Mouse (Mus musculus) heart, postnatal 10 days (tissue): Measurements from ENCODE around the gene Lrrtm3. TPM values are rescaled to one million over a fixed set of nuclear protein-coding genes. Genes with fewer than 3 reads are reported as not detected.

ENCODE experiments used
- DNase-seq, 2 experiments: peaks; one replicate each; pipeline ENCODE4 v3.0.0; 2021
- intact Hi-C: fragments of 180-260 bp; cut with DNase I; formaldehyde crosslinking; loops from one replicate; pipeline ENCODE4 v1.15.1; 2025
- total RNA-seq, 2 experiments: library from RNA; stranded (reverse); gene quantifications; 2 replicates each; pipeline ENCODE4 v1.2.3; 2021

Gene Lrrtm3
- total RNA-seq = under 1 TPM; 0.19 to 0.52 TPM

DNA sequence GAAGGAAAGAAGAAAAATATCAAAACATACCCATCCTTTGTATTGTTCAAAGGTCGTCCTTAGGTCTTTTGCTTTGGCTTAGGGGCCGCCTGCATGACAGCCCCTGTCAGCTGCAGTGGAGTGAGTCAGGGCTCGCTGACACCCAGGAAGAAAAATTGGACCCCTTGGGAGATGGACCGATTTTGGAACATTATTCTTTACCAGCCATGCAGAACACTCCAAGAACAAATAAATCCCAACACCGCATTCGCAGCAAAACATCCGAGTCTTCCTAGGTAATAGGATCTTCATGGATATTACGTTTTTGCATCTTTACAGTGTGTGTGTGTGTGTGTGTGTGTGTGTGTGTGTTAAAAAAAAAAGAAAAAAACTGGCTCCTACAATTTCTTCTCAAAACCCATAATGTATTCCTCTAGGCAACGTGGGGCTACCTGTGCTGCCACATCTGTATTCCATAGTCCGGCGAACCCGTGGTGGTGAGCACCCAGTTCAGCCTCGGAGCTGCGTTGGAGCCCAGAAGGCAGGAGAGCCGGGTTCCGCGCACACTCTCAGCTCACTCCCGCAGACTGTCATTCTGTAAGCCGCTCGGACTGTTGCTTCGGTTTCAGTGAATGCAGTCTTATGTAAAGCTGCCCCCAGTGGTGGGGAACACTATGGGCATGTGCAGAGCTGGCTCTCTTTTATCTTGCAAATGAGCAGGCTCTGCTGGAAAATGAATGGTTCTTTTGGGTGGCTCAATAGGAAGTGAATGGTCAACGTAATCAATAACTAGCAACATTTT is at the start of gene Lrrtm3:
Gene Lrrtm3, minus strand, starts transcription at position 598 of the 781 bp plus-strand sequence.
- peak; percentile 56 to 66 for DNase-seq
- intact Hi-C loops = loop anchor here (5.0 kb wide), 1 partner anchor 182 kb away; no protein-coding TSS in a partner anchor

- intact Hi-C loops = no loop called here
- DNase-seq = no peak
Observed at GRCm38 (mm10) chr10:64135481-64135880, 45.4 kb upstream of the Lrrtm3 start.

DNA sequence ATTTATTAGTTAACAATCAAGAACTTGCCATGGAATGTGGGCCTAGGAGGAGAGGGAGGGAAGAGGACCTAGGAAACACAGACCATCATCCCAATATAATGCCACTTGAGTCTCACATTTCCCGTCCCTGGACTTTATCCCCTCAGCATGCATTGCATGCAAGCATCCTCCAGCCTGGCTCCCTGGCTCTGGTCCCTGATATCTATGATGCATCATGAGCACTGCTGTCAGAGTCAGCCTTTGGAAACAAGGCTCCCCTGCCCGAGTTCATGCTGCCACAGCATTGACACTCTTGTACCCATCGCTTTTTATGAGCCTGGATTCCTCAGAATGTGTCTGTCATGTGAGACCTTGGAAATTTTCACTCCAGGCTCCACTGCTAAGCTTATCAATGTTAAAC is 43.4 kb upstream of the Lrrtm3 start:
- DNase-seq = no peak
- intact Hi-C loops = no loop called here

GRCm38 (mm10) chr10:64130397-64131150 is 40.5 kb upstream of the Lrrtm3 start:
- DNase-seq = no peak
- intact Hi-C loops = no loop called here

DNA sequence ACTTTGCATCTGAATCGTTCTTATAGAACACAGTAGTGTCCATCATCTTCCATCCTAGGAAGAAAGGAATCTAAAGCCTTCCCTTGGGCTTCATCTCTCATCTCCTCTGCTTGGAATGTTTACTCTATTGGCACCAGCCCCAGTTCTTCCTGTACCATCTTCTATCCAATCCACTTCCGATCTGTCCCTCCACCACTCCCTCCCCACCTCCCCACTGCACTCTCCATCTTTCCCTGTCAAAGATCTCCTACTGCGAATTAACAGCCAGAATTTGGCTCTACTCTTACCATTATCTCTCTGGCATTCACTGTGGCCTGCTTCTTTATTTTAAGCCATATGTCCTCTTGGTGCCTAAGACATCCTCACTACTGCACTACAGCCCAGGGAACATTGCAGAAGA is 28.8 kb upstream of the Lrrtm3 start:
- intact Hi-C loops = no loop called here
- no peak for DNase-seq

GRCm38 (mm10) chr10:64115246-64115645 is 25.2 kb upstream of the Lrrtm3 start:
- intact Hi-C loops = no loop called here
- DNase-seq = no peak

- intact Hi-C loops = no loop called here
- DNase-seq = no peak
Observed at GRCm38 (mm10) chr10:64096532-64096931, 6.5 kb upstream of the Lrrtm3 start.

- intact Hi-C loops = loop anchor here (5.0 kb wide), 1 partner anchor 183 kb away; no protein-coding TSS in a partner anchor
- DNase-seq = no peak
Observed at GRCm38 (mm10) chr10:64088774-64089460, 1.2 kb downstream of the Lrrtm3 start.

GRCm38 (mm10) chr10:64087936-64088773 is 1.9 kb downstream of the Lrrtm3 start:
- no peak for DNase-seq

DNA sequence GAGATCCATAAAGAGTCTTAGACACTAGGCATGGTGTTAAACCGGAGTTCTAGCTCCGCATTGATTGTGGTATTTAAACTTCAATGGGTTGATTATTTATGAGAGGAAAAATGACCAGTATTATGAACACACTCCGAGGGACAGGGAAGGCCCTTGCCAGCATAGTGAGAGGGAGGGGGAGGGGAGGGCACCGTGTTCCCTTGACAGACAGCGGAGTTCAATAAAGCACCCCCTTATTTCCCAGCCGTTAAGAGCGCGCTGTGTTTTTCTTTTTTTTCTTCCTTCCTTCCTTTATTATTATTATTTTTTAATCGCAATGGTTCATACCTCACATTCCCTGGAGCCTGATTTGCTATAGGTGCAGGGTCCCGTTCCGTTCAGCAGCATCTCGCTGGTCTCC is 2.6 kb downstream of the Lrrtm3 start:
- intact Hi-C loops = loop anchor here (5.0 kb wide), 1 partner anchor 185 kb away; no protein-coding TSS in a partner anchor
- no peak for DNase-seq

More at GRCm38 (mm10) chr10:64087936-64088773, 1.9 kb downstream of the Lrrtm3 start:
- intact Hi-C loops = loop anchor here (5.0 kb wide), 1 partner anchor 184 kb away; no protein-coding TSS in a partner anchor

- no peak for DNase-seq
- intact Hi-C loops = loop anchor here (5.0 kb wide), 1 partner anchor 186 kb away; no protein-coding TSS in a partner anchor
Observed at GRCm38 (mm10) chr10:64086567-64087391, 3.3 kb downstream of the Lrrtm3 start.

GRCm38 (mm10) chr10:64086183-64086566 is 3.9 kb downstream of the Lrrtm3 start:
- intact Hi-C loops = loop anchor here (5.0 kb wide), 1 partner anchor 186 kb away; no protein-coding TSS in a partner anchor
- DNase-seq = no peak

- intact Hi-C loops = loop anchor here (5.0 kb wide), 1 partner anchor 502 kb away; no protein-coding TSS in a partner anchor
- peak in 1 of 2 experiments; percentile 42 for DNase-seq
Observed at GRCm38 (mm10) chr10:64084465-64084864, 5.6 kb downstream of the Lrrtm3 start.

GRCm38 (mm10) chr10:64083813-64084212 is 6.3 kb downstream of the Lrrtm3 start:
- intact Hi-C loops = loop anchor here (5.0 kb wide), 1 partner anchor 502 kb away; no protein-coding TSS in a partner anchor
- DNase-seq = no peak

DNA sequence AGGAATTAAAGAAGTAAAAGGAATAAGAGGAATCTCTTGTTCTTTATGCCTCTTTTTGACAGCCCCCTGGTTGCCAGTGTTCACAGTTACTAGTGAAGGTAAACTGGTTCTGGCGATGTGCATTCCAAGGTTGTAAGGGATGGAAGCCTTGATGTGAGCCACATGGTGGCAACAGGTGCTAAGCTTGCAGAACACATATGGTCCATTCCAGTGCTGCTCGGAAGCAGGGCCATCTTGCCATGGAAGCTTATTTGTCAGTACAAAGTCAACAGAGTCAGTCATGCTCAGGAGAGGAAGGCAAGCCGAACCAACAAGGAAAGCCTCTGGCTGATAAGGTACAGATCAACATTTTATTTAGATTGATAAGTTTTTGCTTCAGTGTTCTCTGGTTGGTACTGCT is 7.7 kb downstream of the Lrrtm3 start:
- DNase-seq = no peak
- intact Hi-C loops = loop anchor here (5.0 kb wide), 1 partner anchor 500 kb away; no protein-coding TSS in a partner anchor

DNA sequence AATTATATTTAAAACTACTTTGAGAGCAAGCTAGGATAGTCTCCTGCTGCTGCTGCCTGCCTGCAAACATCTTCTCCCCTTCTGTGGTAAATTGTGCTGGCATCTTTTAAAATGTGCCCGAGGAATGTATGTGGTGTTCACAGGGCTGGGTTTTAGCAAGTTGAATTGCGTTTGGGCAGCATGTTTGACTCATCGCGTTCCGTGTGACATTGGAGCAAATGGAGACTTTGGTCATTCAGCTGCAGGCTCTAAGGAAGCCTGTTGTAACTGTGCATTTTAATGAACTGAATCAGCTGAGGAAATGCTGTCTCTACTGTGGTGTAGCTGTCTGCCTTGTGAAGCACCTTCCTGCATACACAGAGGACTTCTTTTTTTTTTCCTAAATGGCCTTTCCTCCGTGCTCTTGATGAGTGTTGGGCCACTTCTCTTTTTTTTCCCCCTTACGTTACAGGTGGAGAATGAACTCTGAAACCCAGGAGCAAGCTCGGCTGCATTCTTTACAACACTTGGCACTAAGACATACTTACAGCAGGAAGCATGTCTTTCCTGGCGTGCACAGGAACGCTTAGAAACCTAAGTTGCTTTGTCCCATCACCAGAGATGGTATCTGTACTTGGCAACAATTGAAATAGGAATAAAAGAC is 13.5 kb downstream of the Lrrtm3 start:
- intact Hi-C loops = no loop called here

DNA sequence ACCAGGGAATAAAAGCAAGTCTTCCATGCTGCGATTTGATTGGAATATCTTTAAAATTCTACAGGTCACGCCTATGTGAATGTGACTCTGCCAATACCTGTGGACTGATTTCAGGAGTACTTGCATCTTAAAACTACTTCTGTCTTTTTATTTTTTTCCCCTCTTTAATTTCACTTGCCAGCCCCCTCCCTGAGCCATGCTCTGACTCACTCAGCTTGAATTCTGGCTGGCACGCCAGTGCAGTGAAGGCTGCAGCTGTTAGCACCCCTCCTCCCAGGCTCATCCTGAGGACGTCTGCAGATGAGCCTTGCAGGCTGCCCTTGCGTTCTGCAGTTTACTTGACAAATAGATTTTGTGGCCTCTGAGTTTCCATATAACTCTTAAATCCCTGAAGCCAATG is 14.1 kb downstream of the Lrrtm3 start:
- peak; percentile 54 for DNase-seq
- intact Hi-C loops = no loop called here

More for the DNA sequence above, 13.5 kb downstream of the Lrrtm3 start:
- no peak for DNase-seq

GRCm38 (mm10) chr10:64063704-64064103 is 26.4 kb downstream of the Lrrtm3 start:
- intact Hi-C loops = no loop called here
- no peak for DNase-seq
